Mouse (Mus musculus) embryonic facial prominence, embryonic 10.5 days (tissue): ENCODE measurements around the gene Cemip. TPM values are rescaled to one million over a fixed set of nuclear protein-coding genes. Genes with fewer than 3 reads are reported as not detected.

ENCODE experiments used
- DNase-seq: peaks from one replicate; pipeline ENCODE4 v3.0.0-alpha.2; 2017; ENCODE audit warnings: low spot score
- H3K27ac ChIP-seq: fragments of 300-500 bp; sonication (generic); replicated peaks from 2 replicates; pipeline ENCODE4 v1.5.1; 2016; ENCODE audit warnings: mild to moderate bottlenecking
- H3K27me3 ChIP-seq: fragments of 300-500 bp; sonication (generic); replicated peaks from 2 replicates; pipeline ENCODE4 v1.6.1; 2016; ENCODE audit warnings: low read depth, mild to moderate bottlenecking; ENCODE audit not compliant: poor library complexity, severe bottlenecking
- H3K36me3 ChIP-seq: fragments of 300-500 bp; sonication (generic); replicated peaks from 2 replicates; pipeline ENCODE4 v1.6.1; 2016; ENCODE audit warnings: mild to moderate bottlenecking, moderate library complexity
- H3K4me1 ChIP-seq: fragments of 300-500 bp; sonication (generic); 2 replicates; pipeline ENCODE4 v1.6.1; 2016
- H3K4me3 ChIP-seq: fragments of 300-500 bp; sonication (generic); 2 replicates; pipeline ENCODE4 v1.5.1; 2016; ENCODE audit warnings: mild to moderate bottlenecking, moderate library complexity
- H3K9me3 ChIP-seq: fragments of 300-500 bp; sonication (generic); 2 replicates; pipeline ENCODE4 v1.6.1; 2016; ENCODE audit warnings: mild to moderate bottlenecking
- WGBS: fragments of 180-500 bp; shearing (Covaris S2); methylation state at CpG from one replicate; pipeline ENCODE4 v1.1.7; 2016; 5-methylcytosine and 5-hydroxymethylcytosine counted together
- polyA plus RNA-seq: library from polyadenylated mRNA; unstranded; fragments of >200 nt; fragmentation: Nextera tagmentation; extraction: Ambion mirVana; gene quantifications from 2 replicates; pipeline ENCODE4 v1.2.1, GENCODE M21; 2016

Gene Cemip
- polyA plus RNA-seq, 1 experiment from 2014 or later: 0.42 TPM

DNA sequence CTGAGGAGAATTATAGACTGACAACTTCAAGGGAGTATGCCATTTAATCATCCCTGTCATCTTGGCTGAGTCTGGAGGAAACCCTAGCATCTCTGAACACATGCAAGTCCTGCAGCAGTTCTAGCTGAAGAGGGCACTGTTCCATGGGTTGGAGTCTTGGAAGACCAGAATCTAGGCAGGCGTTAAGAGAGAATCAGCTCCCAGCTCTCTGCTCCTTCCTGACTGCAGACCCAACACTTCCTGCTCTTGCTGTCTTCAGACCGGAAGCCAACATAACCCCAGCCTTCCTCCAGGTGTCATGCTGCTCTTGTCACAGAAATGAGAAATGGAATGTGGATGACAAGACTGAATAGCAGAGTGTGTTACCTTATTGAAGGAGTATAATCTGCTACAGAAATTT is 29.1 kb upstream of the Cemip start:
- Histone ChIP-seq H3K36me3 (peaks cover 53% of the 10 kb centered on the region), H3K4me1 (peaks cover 29% of the 10 kb centered on the region), H3K9me3 (no peaks in the 10 kb centered on the region), H3K27ac (no peak overlapping the region), H3K4me3 (no peak overlapping the region), H3K27me3 (no peaks in the 10 kb centered on the region)
- DNase-seq: no peak
- WGBS: 67% methylated on average over 2 of the region's 2 CpGs

DNA sequence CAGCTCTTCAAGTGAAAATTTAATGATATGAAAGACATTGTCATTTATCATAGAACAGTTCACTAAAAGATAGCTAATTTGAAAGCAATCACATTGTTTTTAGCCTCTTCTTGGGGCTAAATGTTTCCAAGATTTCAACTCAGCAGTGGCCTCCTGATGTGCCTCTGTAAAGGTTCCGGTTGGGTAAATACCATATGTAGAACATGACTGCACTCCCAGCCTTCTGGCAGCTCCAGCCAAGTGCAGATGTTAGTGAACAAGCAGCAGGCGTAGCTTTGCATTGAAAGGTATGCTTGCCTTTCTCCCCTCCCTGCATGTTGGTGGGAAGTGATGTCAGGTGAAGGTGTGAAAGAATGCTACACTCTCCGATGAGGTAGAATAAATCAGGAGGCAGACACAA is 28.5 kb upstream of the Cemip start:
- Histone ChIP-seq H3K36me3 (peaks cover 59% of the 10 kb centered on the region), H3K27ac (no peak overlapping the region), H3K27me3 (no peaks in the 10 kb centered on the region), H3K9me3 (no peaks in the 10 kb centered on the region), H3K4me1 (peaks cover 23% of the 10 kb centered on the region), H3K4me3 (no peak overlapping the region)
- 89% methylated on average over 3 of the region's 3 CpGs for WGBS
- no peak for DNase-seq

DNA sequence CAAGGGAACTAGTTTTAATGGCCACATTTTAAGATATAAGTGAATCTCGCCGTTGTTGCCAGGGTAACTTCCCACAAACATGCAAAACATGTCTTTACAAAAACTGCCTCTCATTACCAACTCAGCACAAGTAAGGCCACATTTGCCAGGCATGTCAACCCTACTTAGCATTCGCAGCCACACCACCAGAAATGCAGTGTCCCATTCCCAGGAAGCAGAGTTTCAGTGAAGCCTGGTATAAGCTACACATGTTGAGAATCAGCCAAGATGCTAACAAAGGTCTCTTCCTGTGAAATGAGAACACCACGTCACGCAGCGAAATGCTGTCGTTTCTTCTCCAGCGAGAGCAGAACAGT is 26.7 kb upstream of the Cemip start:
- peaks cover 75% of the 10 kb centered on the region for H3K36me3 ChIP-seq
- no peak for DNase-seq
- H3K27me3 ChIP-seq: no peaks in the 10 kb centered on the region
- no peak overlapping the region for H3K27ac ChIP-seq
- peaks cover 12% of the 10 kb centered on the region for H3K4me1 ChIP-seq
- H3K4me3 ChIP-seq: no peak overlapping the region
- H3K9me3 ChIP-seq: no peaks in the 10 kb centered on the region
- 93% methylated on average over 8 of the region's 8 CpGs for WGBS

DNA sequence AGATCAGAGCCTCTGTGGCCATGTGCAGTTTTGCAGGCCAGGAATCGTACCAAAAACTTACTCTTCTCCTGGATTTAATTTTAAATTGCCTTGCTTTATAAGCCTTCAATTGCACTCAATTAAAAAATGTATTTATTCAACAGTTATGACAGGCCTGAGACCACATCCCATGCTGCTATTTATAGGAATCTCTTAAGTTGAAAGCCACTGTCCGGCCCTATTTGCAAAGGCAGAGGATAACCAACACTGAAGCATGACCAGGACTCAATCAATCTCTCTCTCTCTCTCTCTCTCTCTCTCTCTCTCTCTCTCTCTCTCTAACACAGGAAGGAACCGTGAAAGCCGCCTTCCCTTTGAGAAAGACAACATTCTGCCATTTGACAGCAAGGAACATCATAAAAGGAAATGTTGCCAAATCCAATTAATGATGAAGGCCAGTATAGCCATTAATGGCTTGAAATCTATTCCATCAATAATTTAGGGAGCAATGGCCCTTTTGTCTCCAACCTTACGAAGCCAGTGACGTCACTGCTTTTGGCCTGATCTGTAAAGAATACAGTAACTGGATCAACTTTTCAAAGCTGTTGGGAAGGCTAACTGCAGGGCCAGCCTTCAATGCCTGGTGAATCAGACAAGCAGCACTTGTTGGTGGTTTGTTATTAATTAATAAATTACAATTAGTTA is 26.2 kb upstream of the Cemip start:
- Histone ChIP-seq H3K4me3 (no peak overlapping the region), H3K27ac (no peak overlapping the region), H3K9me3 (no peaks in the 10 kb centered on the region), H3K27me3 (no peaks in the 10 kb centered on the region), H3K4me1 (peaks cover 7% of the 10 kb centered on the region), H3K36me3 (peaks cover 79% of the 10 kb centered on the region)
- WGBS: 91% methylated on average over 6 of the region's 6 CpGs
- no peak for DNase-seq

DNA sequence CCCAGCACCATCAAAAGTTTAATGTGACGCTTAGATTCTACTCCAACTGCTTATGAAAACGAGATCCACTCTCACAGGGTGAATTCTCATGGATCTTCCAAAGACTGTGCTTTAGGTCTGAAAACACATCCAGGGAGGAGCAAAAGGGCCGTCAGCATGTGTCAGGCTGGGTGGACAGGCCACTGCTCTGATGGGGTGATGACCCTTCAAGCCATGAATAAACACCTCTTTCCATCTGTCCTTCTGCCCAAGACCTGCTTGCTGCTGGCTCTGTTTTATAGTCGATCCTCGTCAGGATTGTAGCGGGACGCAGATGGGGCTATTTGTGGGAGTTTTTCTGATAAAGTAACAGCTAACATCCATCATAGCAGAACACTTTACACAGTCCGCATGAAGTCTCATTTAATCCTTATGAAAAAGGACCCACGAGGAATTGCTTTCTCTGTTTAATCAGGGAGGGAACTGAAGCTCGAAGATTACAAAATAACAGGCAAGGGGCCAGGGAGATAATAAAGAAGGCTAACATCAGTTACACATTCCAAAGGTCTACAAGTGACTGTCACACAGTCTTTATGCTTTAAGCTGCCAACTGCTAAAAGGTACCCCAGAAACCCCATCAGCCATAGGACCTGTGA is 25.5 kb upstream of the Cemip start:
- 89% methylated on average over 10 of the region's 10 CpGs for WGBS
- peaks cover under 1% of the 10 kb centered on the region; the same call in 1 of the 2 replicates for H3K4me1 ChIP-seq
- H3K36me3 ChIP-seq: peaks cover 82% of the 10 kb centered on the region

DNA sequence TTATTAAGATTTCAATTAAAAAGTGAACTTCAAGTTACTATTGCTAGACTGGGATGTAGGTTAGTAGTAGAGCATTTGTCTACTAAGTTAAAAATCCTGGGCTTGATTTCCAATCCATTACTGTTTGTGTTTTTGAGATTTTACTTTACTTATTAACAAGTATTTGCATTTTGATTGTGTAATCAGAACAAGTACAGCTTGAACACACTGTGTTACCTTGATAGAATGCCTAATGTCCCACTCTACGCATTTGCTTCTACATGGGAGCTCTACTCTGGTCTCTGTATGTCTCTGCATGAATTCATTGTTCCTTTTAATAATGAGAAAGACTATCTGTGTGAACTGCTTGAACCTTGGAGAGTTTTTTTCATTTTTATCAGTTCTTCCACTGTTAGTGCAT is 20.6 kb upstream of the Cemip start:
- 99% methylated on average over 1 of the region's 1 CpGs for WGBS
- peaks cover 47% of the 10 kb centered on the region for H3K36me3 ChIP-seq
- no peak for DNase-seq

More for the DNA sequence above, 25.5 kb upstream of the Cemip start:
- no peak overlapping the region for H3K27ac ChIP-seq
- no peak overlapping the region for H3K4me3 ChIP-seq
- H3K9me3 ChIP-seq: no peaks in the 10 kb centered on the region
- DNase-seq: no peak
- no peaks in the 10 kb centered on the region for H3K27me3 ChIP-seq

DNA sequence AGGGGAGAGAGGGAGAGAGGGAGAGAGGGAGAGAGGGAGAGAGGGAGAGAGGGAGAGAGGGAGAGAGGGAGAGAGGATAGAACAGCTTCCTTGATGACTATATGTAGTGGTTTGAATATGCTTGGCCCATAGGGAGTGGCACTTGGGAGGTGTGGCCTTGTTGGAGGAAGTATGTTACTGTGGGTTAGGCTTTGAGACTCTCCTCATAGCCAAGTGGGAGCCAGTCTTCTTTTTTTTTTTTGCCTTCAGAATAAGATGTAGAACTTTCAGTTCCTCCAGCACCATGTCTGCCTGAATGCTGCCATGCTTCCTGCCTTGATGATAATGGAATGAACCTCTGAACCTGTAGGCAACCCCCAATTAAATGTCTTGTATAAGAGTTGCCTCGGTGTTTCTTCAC is 16.3 kb upstream of the Cemip start:
- Histone ChIP-seq H3K4me3 (no peak overlapping the region), H3K27ac (no peak overlapping the region), H3K4me1 (no peaks in the 10 kb centered on the region), H3K27me3 (no peaks in the 10 kb centered on the region), H3K9me3 (no peaks in the 10 kb centered on the region), H3K36me3 (peaks cover 7% of the 10 kb centered on the region)
- DNase-seq: no peak
- 89% methylated on average over 1 of the region's 1 CpGs for WGBS

More for the DNA sequence above, 20.6 kb upstream of the Cemip start:
- no peak overlapping the region for H3K27ac ChIP-seq
- H3K4me3 ChIP-seq: no peak overlapping the region
- H3K27me3 ChIP-seq: no peaks in the 10 kb centered on the region
- no peaks in the 10 kb centered on the region for H3K9me3 ChIP-seq
- no peaks in the 10 kb centered on the region for H3K4me1 ChIP-seq

DNA sequence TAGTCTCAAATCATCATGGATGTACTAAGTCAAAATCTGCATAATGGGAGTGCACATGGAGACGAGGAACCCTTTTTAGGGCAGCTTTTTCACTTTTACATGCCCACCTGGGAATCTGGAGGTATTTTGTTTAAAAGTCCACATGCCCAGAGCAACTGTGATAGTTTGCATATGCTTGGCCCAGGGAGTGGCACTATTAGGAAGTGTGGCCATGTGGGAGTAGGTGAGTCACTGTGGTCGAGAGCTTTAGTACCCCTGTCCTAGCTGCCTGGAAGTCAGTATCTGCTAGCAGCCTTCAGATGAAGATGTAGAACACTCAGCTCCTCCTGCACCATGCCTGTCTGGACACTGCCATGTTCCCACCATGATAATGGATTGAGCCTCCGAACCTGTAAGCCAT is 14.4 kb upstream of the Cemip start:
- no peaks in the 10 kb centered on the region for H3K9me3 ChIP-seq
- no peaks in the 10 kb centered on the region; the same call in 1 of the 2 replicates for H3K36me3 ChIP-seq
- no peaks in the 10 kb centered on the region for H3K27me3 ChIP-seq
- DNase-seq: no peak
- no peak overlapping the region for H3K27ac ChIP-seq
- H3K4me3 ChIP-seq: no peak overlapping the region
- no peaks in the 10 kb centered on the region for H3K4me1 ChIP-seq
- WGBS: 82% methylated on average over 3 of the region's 3 CpGs

DNA sequence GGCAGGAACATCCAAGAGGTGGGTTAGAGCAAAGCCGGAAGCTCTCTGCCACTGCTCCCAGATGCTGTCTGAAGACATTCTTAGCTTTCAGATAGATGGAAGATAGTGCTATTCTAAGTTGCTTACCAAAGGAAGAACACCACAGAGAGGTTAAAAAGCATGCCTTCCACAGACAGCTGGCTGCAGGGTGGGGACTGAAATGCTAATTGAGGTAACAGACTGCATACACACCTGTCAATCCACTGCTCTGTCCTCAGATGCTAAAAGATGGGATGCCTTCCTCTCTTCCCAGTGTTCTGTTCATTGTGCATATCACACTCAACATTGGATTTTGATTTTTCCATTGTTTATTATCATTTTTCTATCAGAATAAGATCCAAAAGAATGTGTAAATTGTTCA is 11.8 kb upstream of the Cemip start:
- H3K27me3 ChIP-seq: no peaks in the 10 kb centered on the region
- H3K27ac ChIP-seq: no peak overlapping the region
- DNase-seq: no peak
- H3K4me3 ChIP-seq: no peak overlapping the region
- H3K36me3 ChIP-seq: no peaks in the 10 kb centered on the region
- WGBS: 100% methylated on average over 1 of the region's 1 CpGs
- no peaks in the 10 kb centered on the region for H3K9me3 ChIP-seq
- H3K4me1 ChIP-seq: no peaks in the 10 kb centered on the region

DNA sequence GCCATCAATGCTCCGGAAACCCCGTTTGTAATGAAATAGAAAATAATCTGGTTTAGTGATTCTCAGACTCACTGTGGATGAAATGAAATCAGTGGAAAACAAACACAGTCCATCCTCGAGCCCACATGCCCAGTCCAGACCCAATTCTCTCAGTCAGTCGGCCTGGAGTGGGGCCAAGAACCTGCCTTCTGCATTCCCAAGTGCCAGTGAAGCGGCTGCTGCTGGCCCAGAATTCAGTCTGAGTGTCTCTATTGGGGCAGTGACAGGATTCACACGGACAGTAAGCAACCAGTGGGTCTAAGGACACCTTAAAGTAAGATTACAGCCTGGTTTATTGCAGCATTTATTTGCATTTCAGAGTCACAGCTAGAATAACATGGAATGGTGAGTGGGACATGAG is 10.2 kb upstream of the Cemip start:
- H3K4me1 ChIP-seq: no peaks in the 10 kb centered on the region
- H3K9me3 ChIP-seq: no peaks in the 10 kb centered on the region
- DNase-seq: no peak
- no peak overlapping the region for H3K27ac ChIP-seq
- no peaks in the 10 kb centered on the region for H3K27me3 ChIP-seq
- no peaks in the 10 kb centered on the region for H3K36me3 ChIP-seq
- WGBS: 82% methylated on average over 6 of the region's 6 CpGs
- H3K4me3 ChIP-seq: no peak overlapping the region

DNA sequence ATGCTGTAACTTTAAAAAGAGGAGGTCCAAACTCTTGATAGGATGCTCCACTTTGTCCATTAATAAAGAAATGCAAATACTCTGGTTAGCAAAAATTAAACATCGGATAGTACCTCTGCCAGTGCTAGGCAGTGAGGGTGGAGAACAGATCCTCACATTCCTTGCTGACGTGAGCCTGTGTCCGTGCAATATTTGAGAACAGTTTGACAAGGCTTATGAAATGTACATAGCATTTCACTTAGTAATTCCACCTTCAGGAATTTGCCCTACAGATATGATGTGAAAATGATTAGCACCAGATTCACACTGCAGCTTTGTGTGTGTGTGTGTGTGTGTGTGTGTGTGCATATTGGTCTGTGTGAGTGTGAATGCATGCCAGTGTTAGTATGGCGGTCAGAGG is 4.5 kb upstream of the Cemip start:
- Histone ChIP-seq H3K36me3 (no peaks in the 10 kb centered on the region), H3K27me3 (peaks cover 29% of the 10 kb centered on the region), H3K4me3 (no peak overlapping the region), H3K9me3 (no peaks in the 10 kb centered on the region), H3K4me1 (peaks cover 12% of the 10 kb centered on the region), H3K27ac (no peak overlapping the region)
- 83% methylated on average over 4 of the region's 4 CpGs for WGBS
- DNase-seq: no peak

DNA sequence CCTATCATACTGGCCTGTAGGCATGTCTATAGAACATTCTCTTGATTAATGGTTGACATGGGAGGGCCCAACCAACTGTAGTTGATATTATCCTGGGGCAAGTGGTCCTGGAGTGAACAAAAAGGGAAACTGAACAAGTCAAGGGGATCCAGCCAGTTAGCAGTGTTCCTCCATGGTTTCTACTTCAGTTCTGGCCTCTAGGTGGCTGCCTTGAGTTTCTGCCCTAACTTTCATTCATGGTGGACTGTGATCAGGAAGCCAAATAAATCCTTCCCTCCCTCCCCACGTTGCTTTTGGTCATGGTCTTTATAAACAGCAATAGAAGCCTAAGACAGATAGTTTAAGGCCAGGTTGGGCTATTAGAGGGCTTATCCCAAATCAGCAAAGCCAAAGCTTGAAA is 3.5 kb upstream of the Cemip start:
- peaks cover 40% of the 10 kb centered on the region for H3K27me3 ChIP-seq
- no peaks in the 10 kb centered on the region for H3K36me3 ChIP-seq
- no peak overlapping the region for H3K27ac ChIP-seq
- DNase-seq: no peak
- 17% methylated on average over 1 of the region's 1 CpGs for WGBS
- H3K4me3 ChIP-seq: no peak overlapping the region
- peaks cover 22% of the 10 kb centered on the region for H3K4me1 ChIP-seq
- no peaks in the 10 kb centered on the region for H3K9me3 ChIP-seq

DNA sequence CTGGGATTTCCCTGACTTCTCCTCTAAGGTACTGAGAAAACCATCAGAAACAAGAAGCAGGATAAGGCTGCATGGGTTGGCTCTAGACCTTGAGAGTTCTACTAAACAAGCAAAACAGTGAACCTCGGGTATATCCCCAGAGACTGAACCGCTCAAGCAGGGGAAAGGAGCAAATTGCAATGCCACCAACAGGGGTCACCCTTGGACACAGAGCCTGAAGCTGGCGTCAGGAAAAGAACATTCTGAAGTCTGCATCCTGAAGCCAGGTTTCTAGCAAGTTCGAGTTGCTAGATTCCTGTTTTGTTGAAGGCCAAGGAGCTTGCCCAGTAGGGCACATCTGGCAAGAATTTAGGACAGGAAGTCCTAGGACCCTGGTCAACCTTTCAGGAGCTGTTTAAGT is 2.7 kb upstream of the Cemip start:
- Histone ChIP-seq H3K27ac (no peak overlapping the region), H3K36me3 (no peaks in the 10 kb centered on the region), H3K4me3 (no peak overlapping the region), H3K4me1 (peaks cover 22% of the 10 kb centered on the region), H3K9me3 (no peaks in the 10 kb centered on the region), H3K27me3 (peaks cover 48% of the 10 kb centered on the region)
- DNase-seq: peak; percentile 69
- WGBS: 14% methylated on average over 4 of the region's 4 CpGs
